Mouse (Mus musculus) myocyte (in vitro differentiated cells): Measurements from ENCODE around the gene Svip. TPM values are rescaled to one million over a fixed set of nuclear protein-coding genes. Genes with fewer than 3 reads are reported as not detected.

Experiments
- H3K27me3 ChIP-seq: one replicate; pipeline ENCODE4 v1.6.1; 2011; ENCODE audit not compliant: control insufficient read depth, insufficient read depth, insufficient read length
- H3K36me3 ChIP-seq: one replicate; pipeline ENCODE4 v1.6.1; 2011; ENCODE audit not compliant: control insufficient read depth, insufficient read depth
- H3K4me2 ChIP-seq: one replicate; pipeline ENCODE4 v1.6.1; 2011; ENCODE audit warnings: low read depth, control low read depth
- H3K4me3 ChIP-seq: one replicate; pipeline ENCODE4 v1.5.1; 2011; ENCODE audit warnings: mild to moderate bottlenecking, control low read depth, moderate library complexity
- H3K79me2 ChIP-seq: one replicate; pipeline ENCODE4 v1.6.1; 2011; ENCODE audit not compliant: control insufficient read depth, insufficient read depth
- H3ac ChIP-seq: one replicate; pipeline ENCODE4 v1.6.1; 2011; ENCODE audit not compliant: control insufficient read depth, insufficient read length
- CEBPB ChIP-seq: IDR thresholded peaks from 2 replicates; pipeline ENCODE4 v1.6.1; 2011; ENCODE audit warnings: mild to moderate bottlenecking, moderate library complexity; ENCODE audit not compliant: poor library complexity, insufficient read depth, severe bottlenecking
- E2F4 ChIP-seq: IDR thresholded peaks from one replicate; pipeline ENCODE4 v1.6.1; 2011; ENCODE audit warnings: mild to moderate bottlenecking, control low read depth, moderate library complexity; ENCODE audit not compliant: insufficient read depth
- MAX ChIP-seq: IDR thresholded peaks from one replicate; pipeline ENCODE4 v1.6.1; 2011; ENCODE audit warnings: low read depth, mild to moderate bottlenecking, control low read depth
- MYOD1 ChIP-seq, 3 experiments: IDR thresholded peaks; one replicate each; pipeline ENCODE4 v1.6.1; 2011; ENCODE audit warnings: control low read depth in 2 of 3, low read depth in 2 of 3, mild to moderate bottlenecking in 2 of 3, moderate library complexity in 1 of 3; ENCODE audit not compliant: insufficient read length in 2 of 3, control insufficient read depth in 1 of 3
- MYOG ChIP-seq, 3 experiments: IDR thresholded peaks; one replicate each; pipeline ENCODE4 v1.6.1; 2011; ENCODE audit warnings: control low read depth in 2 of 3, low read depth in 2 of 3, mild to moderate bottlenecking in 2 of 3; ENCODE audit not compliant: insufficient read length in 2 of 3, control insufficient read depth in 1 of 3, insufficient read depth in 1 of 3
- POLR2A ChIP-seq: IDR thresholded peaks from one replicate; pipeline ENCODE4 v1.6.1; 2011; ENCODE audit warnings: low read depth, mild to moderate bottlenecking, control low read depth, moderate library complexity; ENCODE audit not compliant: insufficient read length
- POLR2AphosphoS2 ChIP-seq: IDR thresholded peaks from one replicate; pipeline ENCODE4 v1.6.1; 2011; ENCODE audit warnings: low read depth, control low read depth; ENCODE audit not compliant: insufficient read length
- REST ChIP-seq: IDR thresholded peaks from one replicate; pipeline ENCODE4 v1.6.1; 2011; ENCODE audit warnings: mild to moderate bottlenecking, control low read depth, moderate library complexity; ENCODE audit not compliant: insufficient read depth, insufficient read length
- SRF ChIP-seq: IDR thresholded peaks from one replicate; pipeline ENCODE4 v1.6.1; 2011; ENCODE audit warnings: low read depth; ENCODE audit not compliant: control insufficient read depth, insufficient read length
- TCF12 ChIP-seq: IDR thresholded peaks from one replicate; pipeline ENCODE4 v1.6.1; 2011; ENCODE audit warnings: mild to moderate bottlenecking, control low read depth; ENCODE audit not compliant: poor library complexity, insufficient read depth, severe bottlenecking
- TCF3 ChIP-seq: IDR thresholded peaks from one replicate; pipeline ENCODE4 v1.6.1; 2011; ENCODE audit warnings: low read depth, control low read depth; ENCODE audit not compliant: insufficient read length
- USF1 ChIP-seq: IDR thresholded peaks from one replicate; pipeline ENCODE4 v1.6.1; 2011; ENCODE audit warnings: low read depth, mild to moderate bottlenecking, control low read depth, moderate library complexity
- polyA plus RNA-seq: library from polyadenylated mRNA; unstranded; fragments of >200 nt; fragmentation: generic; extraction: Trizol; gene quantifications from one replicate; pipeline ENCODE4 v1.2.1, GENCODE M21; 2012; ENCODE audit warnings: missing spikeins

The Svip gene
- 0.80 TPM for polyA plus RNA-seq

DNA sequence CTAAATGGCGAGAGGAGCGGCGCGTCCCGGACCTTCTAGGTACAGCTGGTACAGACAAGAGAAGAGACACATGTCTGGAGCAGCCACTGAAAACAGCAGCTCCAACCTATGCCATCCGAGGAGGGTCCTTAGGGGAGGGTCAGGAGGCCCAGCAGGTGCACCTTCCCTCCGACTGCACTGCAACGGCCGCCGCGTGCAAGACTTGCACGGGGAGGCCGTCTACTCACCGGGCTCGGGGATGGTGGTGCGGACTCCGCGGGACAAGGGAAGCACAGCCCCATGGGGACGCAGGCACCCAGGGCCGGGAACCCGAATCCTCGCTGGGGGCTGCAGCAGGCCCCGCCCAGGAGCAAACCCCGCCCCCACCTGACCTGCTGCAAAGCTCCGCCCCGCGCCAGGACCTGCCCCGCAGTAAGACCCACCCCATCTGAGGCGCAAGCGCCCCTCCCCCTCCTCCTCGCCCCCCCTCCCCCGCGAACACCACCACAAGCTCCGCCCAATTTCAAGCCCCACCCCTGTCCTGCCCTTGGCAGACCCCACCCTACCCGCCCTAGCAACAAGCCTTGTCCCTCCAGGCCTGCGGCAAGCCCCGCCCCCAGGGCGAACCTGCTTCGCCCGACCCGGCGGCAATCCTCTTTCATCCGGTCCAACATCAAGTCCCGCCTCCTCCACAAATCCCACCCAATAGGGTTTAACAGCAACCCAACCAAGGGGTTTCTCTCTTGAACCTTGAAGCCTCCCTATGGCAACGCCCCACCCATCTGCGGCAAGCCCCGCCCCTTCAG, at the start of gene Svip:
Gene Svip (minus strand): TSS at position 508 of the 785 bp plus-strand sequence.
- Histone ChIP-seq H3K4me3 (peak within 1 kb of the TSS; percentile 7), H3K4me2 (peak within 1 kb of the TSS; percentile 55), H3K36me3 (no peaks in the 10 kb centered on the region), H3ac (no peak within 1 kb of the TSS), H3K27me3 (no peaks in the 10 kb centered on the region), H3K79me2 (no peaks in the 10 kb centered on the region)
- TF ChIP-seq TCF12 (no peak), MAX (no peak), REST (no peak), SRF (no peak), CEBPB (no peak), MYOD1 (IDR thresholded peaks at IDR 0.05; ENCODE audit: control insufficient read depth in 1 of 3, insufficient read length in 2 of 3, low read depth in 2 of 3) (no peak), MYOG (IDR thresholded peaks at IDR 0.05; ENCODE audit: control insufficient read depth in 1 of 3, insufficient read depth in 1 of 3, insufficient read length in 2 of 3, low read depth in 2 of 3) (no peak), E2F4 (no peak), USF1 (no peak), POLR2A (no peak), POLR2AphosphoS2 (no peak), TCF3 (no peak)

DNA sequence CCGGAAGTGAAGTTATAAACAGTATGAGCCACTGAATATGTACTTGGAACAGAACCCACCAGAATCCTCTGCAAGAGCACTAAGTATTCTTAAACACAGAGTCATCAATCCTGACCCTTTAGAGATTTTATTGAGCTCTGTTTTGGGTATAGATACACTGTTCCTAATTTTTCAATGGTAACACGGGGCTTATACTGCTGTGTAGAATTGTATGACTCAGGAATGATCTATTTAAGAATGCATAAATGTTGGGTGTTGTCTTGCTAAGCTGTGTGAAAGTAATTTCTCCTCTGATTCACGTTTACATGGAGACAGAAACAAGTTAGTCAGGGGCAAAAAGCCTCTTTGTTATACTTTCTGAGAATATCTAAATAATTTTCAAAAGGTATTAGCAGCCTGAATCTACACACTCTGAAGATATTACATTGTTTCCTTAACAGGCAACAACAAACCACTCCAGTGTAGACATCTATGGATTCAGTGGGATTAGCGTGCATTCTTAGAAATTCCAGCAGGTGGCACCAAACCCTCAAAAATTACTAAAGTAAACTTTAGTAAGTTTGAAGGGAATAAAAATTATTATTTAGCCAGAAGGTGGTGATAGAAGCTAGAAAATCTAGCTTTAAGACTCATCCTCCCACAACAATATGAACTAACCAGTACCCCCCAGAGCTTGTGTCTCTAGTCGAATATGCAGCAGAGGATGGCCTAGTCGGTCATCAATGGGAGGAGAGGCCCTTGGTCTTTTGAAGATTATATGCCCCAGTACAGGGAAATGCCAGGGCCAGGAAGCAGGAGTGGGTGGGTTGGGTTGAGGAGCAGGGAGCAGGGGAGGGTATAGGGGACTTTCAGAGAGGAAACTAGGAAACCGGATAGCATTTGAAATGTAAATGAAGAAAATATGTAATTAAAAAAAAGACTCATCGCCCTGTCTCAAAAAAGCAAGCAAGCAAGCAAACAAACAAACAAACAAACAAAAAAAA, 32.1 kb upstream of the Svip start:
- no peak overlapping the region for H3ac ChIP-seq
- H3K27me3 ChIP-seq: no peaks in the 10 kb centered on the region
- no peaks in the 10 kb centered on the region for H3K79me2 ChIP-seq
- no peaks in the 10 kb centered on the region for H3K36me3 ChIP-seq
- TF ChIP-seq E2F4 (no peak), TCF3 (no peak), REST (no peak), CEBPB (no peak), POLR2AphosphoS2 (no peak), SRF (no peak), MYOG (IDR thresholded peaks at IDR 0.05; ENCODE audit: control insufficient read depth in 1 of 3, insufficient read depth in 1 of 3, insufficient read length in 2 of 3, low read depth in 2 of 3) (no peak), MYOD1 (IDR thresholded peaks at IDR 0.05; ENCODE audit: control insufficient read depth in 1 of 3, insufficient read length in 2 of 3, low read depth in 2 of 3) (no peak), POLR2A (no peak), MAX (no peak), USF1 (no peak), TCF12 (no peak)
- no peak overlapping the region for H3K4me2 ChIP-seq
- H3K4me3 ChIP-seq: no peak overlapping the region

DNA sequence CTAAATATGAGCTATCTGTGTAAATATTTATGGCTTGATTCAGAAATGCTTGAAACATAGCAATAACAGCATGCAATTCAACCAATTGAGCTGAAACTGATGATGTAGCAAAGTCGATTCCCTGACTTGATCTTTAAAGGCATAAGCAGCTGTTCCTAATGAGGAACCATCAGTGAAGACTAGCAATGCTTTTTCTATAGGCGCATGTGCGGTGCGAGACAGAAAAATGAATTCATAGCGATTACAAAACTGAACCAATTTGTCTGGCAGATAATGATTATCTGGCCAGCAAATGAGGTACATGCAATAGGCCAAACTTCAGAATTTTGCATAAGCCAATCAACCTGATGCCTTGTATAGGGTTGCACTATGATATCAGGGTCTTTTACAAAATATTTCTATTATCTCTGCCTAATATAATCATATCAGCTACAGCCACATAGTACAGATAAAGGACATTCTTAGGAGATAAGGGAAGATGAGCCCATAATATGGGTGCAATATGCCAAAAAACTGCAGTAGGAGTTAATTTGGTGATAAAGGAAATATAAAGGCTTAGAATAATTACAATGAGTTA, 18.3 kb upstream of the Svip start:
- Histone ChIP-seq H3K79me2 (no peaks in the 10 kb centered on the region), H3K4me2 (no peak overlapping the region), H3K4me3 (no peak overlapping the region), H3K36me3 (no peaks in the 10 kb centered on the region), H3K27me3 (no peaks in the 10 kb centered on the region), H3ac (no peak overlapping the region)
- no peak for TF ChIP-seq USF1
- TF ChIP-seq SRF: no peak
- TF ChIP-seq MYOD1 (IDR thresholded peaks at IDR 0.05; ENCODE audit: control insufficient read depth in 1 of 3, insufficient read length in 2 of 3, low read depth in 2 of 3): no peak
- TF ChIP-seq POLR2AphosphoS2: no peak
- no peak for TF ChIP-seq POLR2A
- TF ChIP-seq MAX: no peak
- no peak for TF ChIP-seq REST
- TF ChIP-seq CEBPB: no peak
- no peak for TF ChIP-seq E2F4
- no peak for TF ChIP-seq TCF12

DNA sequence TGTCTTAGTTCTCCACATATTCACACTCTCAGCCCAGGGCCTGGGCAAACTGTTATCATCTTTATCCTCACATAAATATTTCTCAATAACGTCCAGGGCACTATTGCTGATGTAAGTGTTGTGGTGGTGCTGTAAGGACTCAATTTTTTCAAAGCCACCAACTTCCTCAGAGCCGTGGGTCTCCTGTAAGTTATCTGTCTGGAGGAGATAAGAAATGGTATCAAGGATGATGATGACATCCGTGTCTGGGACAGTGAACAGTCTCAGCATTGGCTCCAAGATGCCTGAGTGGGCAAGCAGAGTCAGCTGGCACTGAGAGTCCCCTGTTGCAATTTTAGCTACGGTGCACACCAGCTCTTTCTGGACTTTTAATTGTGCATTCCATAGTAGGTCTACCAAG, 16.2 kb upstream of the Svip start:
- Histone ChIP-seq H3K4me2 (no peak overlapping the region), H3K36me3 (no peaks in the 10 kb centered on the region), H3ac (no peak overlapping the region), H3K4me3 (no peak overlapping the region), H3K79me2 (no peaks in the 10 kb centered on the region), H3K27me3 (no peaks in the 10 kb centered on the region)
- TF ChIP-seq E2F4: no peak
- TF ChIP-seq POLR2AphosphoS2: no peak
- no peak for TF ChIP-seq MYOD1 (IDR thresholded peaks at IDR 0.05; ENCODE audit: control insufficient read depth in 1 of 3, insufficient read length in 2 of 3, low read depth in 2 of 3)
- no peak for TF ChIP-seq REST
- no peak for TF ChIP-seq USF1
- TF ChIP-seq TCF12: no peak
- no peak for TF ChIP-seq MAX
- no peak for TF ChIP-seq CEBPB
- no peak for TF ChIP-seq TCF3
- no peak for TF ChIP-seq SRF
- TF ChIP-seq MYOG (IDR thresholded peaks at IDR 0.05; ENCODE audit: control insufficient read depth in 1 of 3, insufficient read depth in 1 of 3, insufficient read length in 2 of 3, low read depth in 2 of 3): no peak
- TF ChIP-seq POLR2A: no peak
